Mouse (Mus musculus) frontal cortex, postnatal 36 days (tissue): ENCODE measurements around the gene Khk.
A peak's percentile ranks its signal among the peaks of the same experiment; 100 is the strongest.
"Not testable (repeated sequence)": the region's sequence is repeated elsewhere in the genome, so short reads cannot be mapped to it uniquely, and the experiment has no call there.

Source experiments
- DNase-seq, 2 experiments: peaks; one replicate each; pipeline ENCODE4 v3.0.0; 2022; ENCODE audit warnings: low spot score in 2 of 2

The Khk gene

GRCm38 (mm10) chr5:30921256-30922033 lies at the start of gene Khk:
TSS of gene Khk (plus strand) at chr5:30921431.
- peak; percentile 84 to 89 for DNase-seq

GRCm38 (mm10) chr5:30872574-30872973 lies 48.7 kb upstream of the Khk start:
- DNase-seq: no peak

- no peak for DNase-seq
Measured at GRCm38 (mm10) chr5:30874365-30874764, 46.9 kb upstream of the Khk start.

GRCm38 (mm10) chr5:30878616-30879015 lies 42.6 kb upstream of the Khk start:
- DNase-seq: no peak

GRCm38 (mm10) chr5:30879347-30879943 lies 41.8 kb upstream of the Khk start:
- no peak for DNase-seq

GRCm38 (mm10) chr5:30881839-30882238 lies 39.4 kb upstream of the Khk start:
- DNase-seq: not testable (repeated sequence)

- no peak for DNase-seq
Measured at GRCm38 (mm10) chr5:30886209-30886608, 35.0 kb upstream of the Khk start.

- DNase-seq: no peak
Measured at GRCm38 (mm10) chr5:30886731-30887130, 34.5 kb upstream of the Khk start.

- DNase-seq: no peak
Measured at GRCm38 (mm10) chr5:30887331-30887761, 33.9 kb upstream of the Khk start.

GRCm38 (mm10) chr5:30887858-30888336 lies 33.3 kb upstream of the Khk start:
- DNase-seq: peak; percentile 97

GRCm38 (mm10) chr5:30888337-30889087 lies 32.7 kb upstream of the Khk start, which contains the start of gene Agbl5:
TSS of gene Agbl5 (plus strand) at chr5:30888694.
- peak; percentile 95 to 98 for DNase-seq

- DNase-seq: peak; percentile 24 to 44
Measured at GRCm38 (mm10) chr5:30889088-30889754, 32.0 kb upstream of the Khk start.

- no peak for DNase-seq
Measured at GRCm38 (mm10) chr5:30890375-30890774, 30.9 kb upstream of the Khk start.

GRCm38 (mm10) chr5:30901860-30902259 lies 19.4 kb upstream of the Khk start:
- DNase-seq: no peak

GRCm38 (mm10) chr5:30907413-30908059 lies 13.7 kb upstream of the Khk start, which contains the start of gene Ost4:
TSS of gene Ost4 (minus strand) at chr5:30907788.
- peak; percentile 96 to 97 for DNase-seq

- DNase-seq: no peak
Measured at GRCm38 (mm10) chr5:30908426-30909299, 12.6 kb upstream of the Khk start.

- no peak for DNase-seq
Measured at GRCm38 (mm10) chr5:30909300-30909659, 12.0 kb upstream of the Khk start.

GRCm38 (mm10) chr5:30909863-30910262 lies 11.4 kb upstream of the Khk start:
- DNase-seq: no peak

- no peak for DNase-seq
Measured at GRCm38 (mm10) chr5:30910481-30910880, 10.8 kb upstream of the Khk start.

GRCm38 (mm10) chr5:30912156-30912555 lies 9.1 kb upstream of the Khk start:
- no peak for DNase-seq
